Mouse (Mus musculus): ENCODE data around the gene Nyap2.

- TF ChIP-seq CTCF (IDR thresholded peaks at IDR 0.05; ENCODE audit: insufficient read depth, low read depth, low read length) (no peak), POLR2A (IDR thresholded peaks at IDR 0.05; ENCODE audit: insufficient read depth, low read depth, low read length) (no peak)
These were observed 96.6 kb downstream of the Nyap2 start for GRCm38 (mm10) chr1:81173303-81173702.

Measured in olfactory bulb, adult 2 months (tissue).